Mouse (Mus musculus) lung, adult 2 months (tissue): ENCODE results near the gene Ibtk.

Experiments used
- CTCF ChIP-seq: fragments of 200-500 bp; IDR thresholded peaks from 2 replicates; pipeline ENCODE4 v1.5.1; 2011; ENCODE audit warnings: mild to moderate bottlenecking, low read length, control low read depth; ENCODE audit not compliant: insufficient read depth
- POLR2A ChIP-seq: fragments of 200-500 bp; IDR thresholded peaks from 2 replicates; pipeline ENCODE4 v1.6.1; 2011; ENCODE audit warnings: low read depth, mild to moderate bottlenecking, control low read depth, low read length, borderline replicate concordance; ENCODE audit errors: extremely low read depth

GRCm38 (mm10) chr9:85770369-85770768, 21.2 kb upstream of the Ibtk start:
- no peak for TF ChIP-seq CTCF
- no peak for TF ChIP-seq POLR2A
